Mouse (Mus musculus) erythroblast, embryonic 14.5 days (primary cell): ENCODE data around the gene Plekha8.

Experiments used
- GATA1 ChIP-seq: IDR thresholded peaks from 2 replicates; pipeline ENCODE4 v1.6.1; 2012; ENCODE audit warnings: low read length, inconsistent platforms, mixed read lengths
- TAL1 ChIP-seq: IDR thresholded peaks from 3 replicates; pipeline ENCODE4 v1.6.1; 2012; ENCODE audit warnings: low read length, inconsistent platforms, mixed read lengths

GRCm38 (mm10) chr6:54550801-54551323 lies 44.0 kb upstream of the Plekha8 start:
- no peak for TF ChIP-seq TAL1
- TF ChIP-seq GATA1 = no peak
